Mouse (Mus musculus): ENCODE data around the gene Sys1.

Gene Sys1

DNA sequence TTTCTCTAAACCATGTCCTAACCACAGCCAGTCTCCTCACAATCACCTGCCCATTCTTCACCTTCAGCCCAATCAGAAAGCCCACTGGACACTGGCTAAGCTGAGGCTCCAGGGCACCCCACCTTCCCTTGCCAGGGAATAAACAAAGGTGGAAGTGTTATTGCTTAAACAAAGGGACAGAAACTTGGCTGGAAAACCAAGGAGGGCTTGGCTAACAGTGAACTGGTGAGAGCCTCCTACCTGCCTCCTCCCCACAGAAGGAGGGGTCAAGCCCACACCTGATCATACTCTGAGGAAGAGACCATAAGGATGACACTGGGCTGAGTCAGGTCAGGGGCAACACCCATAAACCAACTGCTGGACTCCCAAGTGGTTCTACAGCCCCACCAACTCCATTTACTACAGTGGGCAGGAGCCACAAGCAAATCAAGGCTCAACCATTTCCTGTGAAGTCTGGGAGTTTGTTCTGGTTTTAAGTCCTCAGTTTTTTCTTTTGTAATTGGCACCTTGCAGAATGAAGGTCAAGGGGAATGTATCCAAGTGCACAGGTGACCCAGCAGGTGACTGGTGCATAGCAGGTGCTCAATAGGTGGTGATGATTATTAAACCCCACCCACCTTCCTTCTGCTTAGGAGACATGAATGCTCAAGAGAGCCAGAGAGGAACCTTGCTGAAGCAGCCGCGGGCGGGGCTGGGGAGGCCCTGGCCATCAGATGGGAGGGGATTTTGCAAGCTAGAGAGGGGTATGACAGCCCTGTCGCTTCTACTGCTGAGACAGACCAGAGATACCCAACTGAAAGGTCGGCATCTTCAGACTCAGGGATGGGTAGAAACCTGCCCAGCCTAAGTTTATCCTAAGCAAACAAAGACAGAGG is 21.3 kb upstream of the Sys1 start:
- DNase-seq = no peak

DNA sequence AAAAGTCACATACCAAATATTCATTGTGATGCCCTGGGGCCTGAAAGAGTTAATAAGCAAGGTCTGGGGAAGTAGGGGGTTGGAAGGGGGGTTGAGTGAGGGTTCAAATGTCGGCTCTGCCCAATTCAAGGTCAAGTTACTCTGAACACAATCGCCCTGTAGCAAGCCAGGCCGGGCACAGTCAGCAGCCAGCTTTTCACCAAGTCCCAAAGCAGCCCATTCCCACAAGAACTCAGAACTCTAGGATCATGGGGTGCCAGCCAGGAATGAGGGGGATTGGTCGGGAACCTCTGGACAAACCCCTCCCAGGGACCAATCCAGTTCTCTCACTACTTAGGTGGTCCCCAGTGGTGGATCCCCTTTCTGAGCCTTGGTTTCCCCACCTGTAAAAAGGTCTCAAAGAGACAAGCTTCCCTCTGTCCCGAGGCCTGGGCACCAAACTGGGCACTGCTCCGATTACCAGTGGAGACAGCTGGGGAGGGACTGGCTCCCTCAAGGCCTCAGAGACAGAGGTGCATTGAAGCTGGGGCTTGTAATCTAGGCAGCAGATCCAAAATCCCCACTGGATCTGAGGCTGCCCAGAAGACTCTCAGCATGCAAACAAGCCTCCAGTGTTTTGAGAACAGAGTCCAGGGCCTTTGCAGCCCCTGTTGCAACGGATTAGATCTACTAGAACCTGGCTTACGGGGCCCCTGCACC is 20.4 kb upstream of the Sys1 start:
- DNase-seq = no peak

GRCm38 (mm10) chr2:164436961-164437360 is 19.8 kb upstream of the Sys1 start:
- DNase-seq = no peak

DNA sequence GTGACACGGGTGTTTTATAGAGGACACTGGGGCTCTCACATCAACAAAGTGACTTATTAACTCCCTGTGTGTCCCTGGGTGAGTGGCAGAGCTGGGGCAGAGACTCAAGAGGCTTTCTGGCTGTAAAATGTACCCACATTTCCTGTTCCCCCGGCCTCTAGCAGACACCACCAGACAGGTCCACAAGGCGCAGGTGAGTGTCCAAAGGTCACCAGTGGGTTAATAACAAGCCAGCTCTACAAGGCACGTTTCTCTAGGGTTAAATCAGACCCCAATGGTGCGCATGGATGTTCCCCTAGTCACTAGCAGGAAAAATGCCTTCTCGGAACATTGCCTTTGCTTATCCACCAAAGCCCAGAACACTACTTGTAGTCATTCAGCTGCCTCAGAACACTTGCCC is 19.1 kb upstream of the Sys1 start:
- DNase-seq = no peak

DNA sequence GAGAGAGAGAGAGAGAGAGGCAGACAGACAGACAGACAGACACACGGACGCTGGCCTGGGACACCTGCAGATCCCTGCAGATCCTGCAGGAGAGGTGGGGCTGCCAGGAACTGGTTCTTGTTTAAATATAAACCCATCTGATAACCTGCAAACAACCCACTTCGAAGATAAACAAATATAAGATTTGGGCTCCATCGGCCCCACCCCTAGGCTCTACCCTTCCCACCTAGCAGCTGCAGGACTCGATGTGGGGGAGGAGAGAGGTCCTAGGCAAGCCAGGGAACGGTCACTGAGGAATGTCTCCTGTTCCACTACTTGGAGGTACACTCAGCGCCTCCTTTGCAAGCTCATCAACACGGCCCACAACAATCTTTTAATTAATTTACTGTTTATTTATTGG is 18.5 kb upstream of the Sys1 start:
- no peak for DNase-seq

- no peak for DNase-seq
Measured at GRCm38 (mm10) chr2:164439001-164439421, 17.8 kb upstream of the Sys1 start.

DNA sequence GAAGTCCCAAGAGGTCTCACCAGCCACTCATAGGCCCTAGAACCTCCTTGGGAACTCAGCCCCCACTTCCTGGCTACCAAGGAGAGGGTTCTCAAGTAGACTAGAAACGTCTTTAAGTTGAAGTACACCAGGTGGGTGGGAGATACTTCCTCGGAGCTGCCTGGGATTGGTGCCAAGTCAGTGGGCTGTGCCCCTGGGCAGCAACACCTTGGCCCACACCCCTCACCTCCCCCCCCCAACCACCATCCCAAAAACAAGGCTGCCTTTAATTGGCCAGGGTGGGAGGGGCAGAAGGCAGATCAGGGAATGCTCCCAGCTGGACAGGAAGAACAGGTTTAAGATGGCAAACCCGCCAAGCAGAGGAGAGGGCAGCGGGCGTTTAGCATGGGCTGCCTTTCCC is 16.4 kb upstream of the Sys1 start:
- DNase-seq = no peak

- peak; percentile 55 to 72 for DNase-seq
Measured at GRCm38 (mm10) chr2:164441155-164441554, 15.6 kb upstream of the Sys1 start.

- no peak for DNase-seq
Measured at GRCm38 (mm10) chr2:164441731-164442130, 15.0 kb upstream of the Sys1 start.

GRCm38 (mm10) chr2:164442315-164443050 is 14.3 kb upstream of the Sys1 start:
- no peak for DNase-seq

GRCm38 (mm10) chr2:164443051-164443437 is 13.7 kb upstream of the Sys1 start:
- peak; percentile 57 to 62 for DNase-seq

DNA sequence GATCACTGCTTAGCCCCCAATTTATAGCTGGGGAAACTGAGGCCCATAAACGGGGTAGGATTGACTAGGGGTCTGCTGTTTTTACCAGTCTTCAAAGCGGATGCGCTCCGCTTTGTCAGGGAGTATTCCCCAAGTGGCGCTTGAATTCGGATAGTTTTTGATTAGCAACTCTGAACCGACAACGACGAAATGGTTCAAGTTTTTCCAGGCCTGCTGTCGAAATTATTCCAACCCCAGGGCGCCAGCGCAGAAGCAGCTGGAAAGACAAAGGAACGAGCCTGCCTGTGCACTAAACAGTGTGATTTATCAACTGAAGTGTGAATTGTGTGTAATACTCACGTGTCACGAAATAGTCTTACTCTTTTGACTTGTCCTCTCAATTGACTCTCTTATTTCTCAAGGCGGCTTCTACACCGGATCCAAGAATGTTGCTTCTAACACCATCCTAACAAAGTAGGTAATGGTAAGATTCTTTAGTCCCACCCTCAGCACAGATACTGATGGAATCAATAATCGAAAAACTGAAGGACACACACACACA is 13.2 kb upstream of the Sys1 start, which contains the start of gene Sdc4:
Sdc4 (minus strand) TSS at position 428 of the 541 bp plus-strand sequence.
- DNase-seq = no peak

- no peak for DNase-seq
Measured at GRCm38 (mm10) chr2:164444701-164445100, 12.1 kb upstream of the Sys1 start.

GRCm38 (mm10) chr2:164445399-164446085 is 11.2 kb upstream of the Sys1 start:
- DNase-seq = no peak

DNA sequence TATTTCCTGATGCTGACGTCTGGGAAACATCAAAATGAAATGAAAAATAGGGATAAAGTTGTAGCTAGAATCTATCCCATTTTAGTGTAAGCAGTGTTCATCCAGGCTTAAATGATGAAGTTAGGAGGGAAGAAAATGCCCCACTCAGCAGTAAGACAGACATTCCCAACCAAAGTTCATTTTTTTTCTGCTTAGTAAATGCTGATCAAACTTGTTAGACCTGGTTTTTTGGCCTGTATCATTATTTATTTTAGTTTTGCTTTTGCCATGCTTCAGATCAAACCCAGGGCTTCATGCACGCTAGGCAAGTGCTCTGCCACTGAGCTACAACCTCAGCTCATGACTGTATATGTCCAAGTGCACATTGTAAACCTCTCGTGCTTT is 10.7 kb upstream of the Sys1 start:
- DNase-seq = no peak

- DNase-seq = no peak
Measured at GRCm38 (mm10) chr2:164448140-164448539, 8.6 kb upstream of the Sys1 start.

- no peak for DNase-seq
Measured at GRCm38 (mm10) chr2:164448921-164449320, 7.8 kb upstream of the Sys1 start.

- DNase-seq = no peak
Measured at GRCm38 (mm10) chr2:164449341-164450042, 7.3 kb upstream of the Sys1 start.

GRCm38 (mm10) chr2:164452000-164452676 is 4.6 kb upstream of the Sys1 start:
- DNase-seq = no peak

GRCm38 (mm10) chr2:164453047-164453757 is 3.6 kb upstream of the Sys1 start:
- no peak for DNase-seq
